Mouse (Mus musculus) cerebellum, adult 2 months (tissue): ENCODE results near the gene Mindy2. TPM values are rescaled to one million over a fixed set of nuclear protein-coding genes. Genes with fewer than 3 reads are reported as not detected.

Experiments
- DNase-seq, 2 experiments: peaks; one replicate each; pipeline ENCODE4 v3.0.0; 2021
- H3K27ac ChIP-seq: fragments of 200-500 bp; 2 replicates; pipeline ENCODE4 v1.5.1; 2012; ENCODE audit warnings: low read length, control low read depth, inconsistent platforms; ENCODE audit not compliant: insufficient read depth
- H3K27me3 ChIP-seq: fragments of 200-500 bp; 2 replicates; pipeline ENCODE4 v1.6.1; 2012; ENCODE audit warnings: inconsistent platforms, mild to moderate bottlenecking, low read length, moderate library complexity; ENCODE audit not compliant: control insufficient read depth, insufficient read depth
- H3K4me1 ChIP-seq: fragments of 200-500 bp; 2 replicates; pipeline ENCODE4 v1.6.1; 2011; ENCODE audit warnings: low read length; ENCODE audit not compliant: control insufficient read depth, insufficient read depth
- H3K4me3 ChIP-seq: fragments of 200-500 bp; replicated peaks from 2 replicates; pipeline ENCODE3; 2011; ENCODE audit warnings: mild to moderate bottlenecking, low read depth, low read length, control low read depth; ENCODE audit not compliant: insufficient read depth
- CTCF ChIP-seq: fragments of 200-500 bp; IDR thresholded peaks from 2 replicates; pipeline ENCODE4 v1.5.1; 2011; ENCODE audit warnings: low read depth, mild to moderate bottlenecking, control low read depth, low read length, moderate library complexity, borderline replicate concordance; ENCODE audit not compliant: insufficient read depth
- POLR2A ChIP-seq: fragments of 200-500 bp; IDR thresholded peaks from 2 replicates; pipeline ENCODE4 v1.6.1; 2011; ENCODE audit warnings: low read length, control low read depth, borderline replicate concordance; ENCODE audit not compliant: insufficient read depth
- WGBS: fragments of 180-500 bp; shearing (Covaris S2); methylation state at CpG from one replicate; pipeline ENCODE4 v1.1.7; 2018; 5-methylcytosine and 5-hydroxymethylcytosine counted together
- polyA plus RNA-seq: library from polyadenylated mRNA; depleted of rRNA; stranded (reverse); fragments of >200 nt; gene quantifications from 2 replicates; pipeline ENCODE4 v1.2.3, GENCODE M21; 2012

The Mindy2 gene
- polyA plus RNA-seq, 1 experiment = 58.4 TPM

GRCm38 (mm10) chr9:70689926-70690325, 33.0 kb upstream of the Mindy2 start:
- WGBS = 62% methylated on average over 3 of the region's 3 CpGs
- Histone ChIP-seq H3K4me3 (no peak overlapping the region), H3K27ac (no peak overlapping the region), H3K4me1 (peaks cover 9% of the 10 kb centered on the region), H3K27me3 (no peaks in the 10 kb centered on the region)
- DNase-seq = no peak
- no peak for TF ChIP-seq POLR2A
- no peak for TF ChIP-seq CTCF

DNA sequence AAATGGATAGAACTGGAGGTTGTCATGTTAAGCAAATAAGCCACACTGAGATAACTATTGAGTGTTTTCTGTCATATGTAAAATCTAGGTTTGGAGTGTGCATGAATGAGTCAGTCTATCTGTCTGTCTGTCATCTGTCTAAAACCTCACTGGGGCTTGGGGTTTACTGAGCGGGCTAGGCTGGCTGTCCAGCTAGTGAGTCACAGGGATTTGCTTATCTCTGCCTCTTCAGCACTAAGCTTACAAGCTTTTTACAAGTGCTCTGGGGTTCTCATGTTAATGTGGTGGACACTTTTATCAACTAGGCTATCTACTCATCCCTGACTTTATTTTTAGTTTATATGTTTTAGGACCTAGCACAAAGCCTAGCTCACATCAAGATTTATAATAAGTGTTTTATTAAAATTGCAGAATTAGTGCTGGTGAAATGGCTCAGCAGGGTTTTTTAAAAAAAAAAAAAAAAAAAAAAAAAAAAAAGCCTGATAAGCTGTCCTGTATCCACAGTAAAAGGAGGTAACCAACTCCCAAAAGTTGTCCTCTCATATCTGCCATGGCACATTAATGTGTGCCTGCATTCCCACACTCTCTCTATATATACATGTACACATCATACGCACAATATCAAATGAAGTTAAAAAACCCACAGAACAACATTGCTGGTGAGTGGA, 31.5 kb upstream of the Mindy2 start:
- no peak for DNase-seq
- Histone ChIP-seq H3K4me3 (no peak overlapping the region), H3K27me3 (no peaks in the 10 kb centered on the region), H3K4me1 (peaks cover 9% of the 10 kb centered on the region), H3K27ac (no peak overlapping the region)
- TF ChIP-seq CTCF (no peak), POLR2A (no peak)
- WGBS = 70% methylated on average over 2 of the region's 2 CpGs

- TF ChIP-seq POLR2A = no peak
- TF ChIP-seq CTCF = no peak
- 43% methylated on average over 1 of the region's 1 CpGs for WGBS
- Histone ChIP-seq H3K4me3 (peak overlapping the region; percentile 15), H3K27me3 (no peaks in the 10 kb centered on the region), H3K27ac (no peak overlapping the region), H3K4me1 (peaks cover 3% of the 10 kb centered on the region; the same call in 1 of the 2 replicates)
- no peak for DNase-seq
Observed at GRCm38 (mm10) chr9:70682202-70682601, 25.2 kb upstream of the Mindy2 start.

DNA sequence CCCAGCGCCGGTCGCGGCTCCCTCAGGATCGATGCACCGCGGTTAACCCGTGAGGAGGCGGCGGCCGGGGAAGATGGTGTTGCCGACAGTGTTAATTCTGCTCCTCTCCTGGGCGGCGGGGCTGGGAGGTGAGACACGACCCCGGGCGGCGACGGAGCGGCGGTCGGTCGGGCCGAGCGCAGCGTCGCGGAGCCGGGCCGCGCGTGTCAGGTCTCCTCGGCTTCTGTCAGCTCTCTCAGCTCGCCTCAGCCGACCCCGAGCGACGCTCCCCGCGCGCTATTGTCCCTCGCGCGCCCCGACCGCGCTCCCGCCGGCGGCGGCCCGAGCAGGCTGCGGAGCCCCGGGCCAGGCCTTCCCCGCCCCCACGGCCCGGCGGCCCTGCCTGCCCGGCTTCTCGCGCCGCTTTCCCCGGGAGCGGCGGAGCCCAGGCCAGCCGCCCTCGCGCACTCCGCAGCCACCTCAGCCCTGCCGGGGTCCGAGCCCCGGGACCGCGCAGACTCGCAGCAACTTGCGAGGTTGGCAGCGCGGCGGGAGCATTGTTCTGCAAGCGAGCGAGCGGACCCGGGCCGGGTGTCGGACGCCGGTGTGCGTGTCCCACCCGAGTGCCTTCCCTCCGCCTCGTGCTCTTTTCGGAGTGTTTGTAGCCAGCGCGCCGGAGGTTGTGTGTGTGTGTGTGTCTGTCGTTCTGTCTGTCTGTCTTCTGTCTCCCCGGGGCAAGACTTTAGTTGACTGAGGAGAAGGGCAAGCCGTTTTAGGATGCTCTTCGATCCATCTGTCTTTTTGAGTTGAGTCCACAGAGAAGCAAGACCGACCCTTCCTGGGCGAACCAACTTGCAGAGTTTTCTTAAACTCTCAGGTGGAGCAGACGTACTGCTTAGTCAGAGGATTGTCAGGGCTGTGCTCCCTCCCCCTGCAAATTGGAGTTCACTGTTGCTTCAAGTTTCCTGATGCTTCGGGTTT, 22.4 kb upstream of the Mindy2 start:
- WGBS = under 1% methylated on average over 89 of the region's 103 CpGs
- Histone ChIP-seq H3K4me1 (no peaks in the 10 kb centered on the region; the same call in 1 of the 2 replicates), H3K4me3 (peak overlapping the region; percentile 85), H3K27me3 (no peaks in the 10 kb centered on the region), H3K27ac (peak overlapping the region; percentile 93)
- peak; percentile 64 to 71 for DNase-seq
- no peak for TF ChIP-seq CTCF
- TF ChIP-seq POLR2A = no peak

DNA sequence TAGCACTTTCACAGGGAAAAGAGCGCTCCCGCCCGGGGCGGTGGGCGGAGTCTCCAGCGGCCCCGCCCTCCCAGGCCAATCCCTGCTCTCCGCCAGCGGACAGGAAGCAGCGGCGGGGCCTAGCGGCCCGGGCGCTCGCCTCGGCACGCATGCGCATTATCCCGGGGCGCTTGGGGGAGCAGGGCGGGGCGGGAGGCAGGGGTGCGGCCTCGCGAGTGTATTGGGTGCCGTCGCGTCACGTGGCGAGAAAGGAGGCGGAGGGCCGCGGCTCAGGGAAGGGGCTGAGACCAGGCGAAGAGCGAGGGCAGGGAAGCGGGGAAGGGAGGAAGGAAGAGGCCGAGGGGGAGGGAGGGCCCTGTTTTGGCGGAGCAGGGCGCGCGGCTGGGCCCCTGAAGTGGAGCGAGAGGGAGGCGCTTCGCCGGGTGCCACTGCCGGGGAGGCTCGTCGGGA, 21.7 kb upstream of the Mindy2 start, which contains the start of gene Adam10:
Gene Adam10 (plus strand): TSS at position 316 of the 450 bp plus-strand sequence.
- peak within 1 kb of the TSS; percentile 93 for H3K27ac ChIP-seq
- peak; percentile 70 for TF ChIP-seq POLR2A
- TF ChIP-seq CTCF = no peak
- peak; percentile 98 to 99 for DNase-seq
- peak within 1 kb of the TSS; percentile 85 for H3K4me3 ChIP-seq
- WGBS = under 1% methylated on average over 47 of the region's 48 CpGs
- no peaks in the 10 kb centered on the region for H3K27me3 ChIP-seq
- H3K4me1 ChIP-seq = no peaks in the 10 kb centered on the region; the same call in 1 of the 2 replicates

DNA sequence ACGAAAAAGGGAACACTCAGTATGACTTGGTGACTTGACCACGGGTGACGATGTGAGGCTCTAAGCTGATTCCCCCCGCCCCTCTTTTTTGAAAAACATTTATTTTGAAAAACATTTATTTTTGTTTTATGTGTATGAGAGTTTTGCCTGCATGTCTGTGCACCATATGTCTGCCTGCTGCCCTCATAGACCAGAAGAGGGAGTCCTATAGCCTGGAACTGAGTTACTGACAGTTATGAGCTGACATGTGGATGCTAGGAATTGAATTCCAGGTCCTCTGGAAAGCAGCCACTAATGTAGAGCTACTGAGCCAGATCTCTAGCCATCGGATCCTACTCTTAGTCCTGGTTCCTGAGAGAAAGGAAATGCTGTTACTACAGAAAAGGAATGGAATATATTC, 19.0 kb upstream of the Mindy2 start:
- Histone ChIP-seq H3K27ac (no peak overlapping the region), H3K4me3 (no peak overlapping the region), H3K27me3 (no peaks in the 10 kb centered on the region), H3K4me1 (no peaks in the 10 kb centered on the region; the same call in 1 of the 2 replicates)
- DNase-seq = no peak
- TF ChIP-seq CTCF (no peak), POLR2A (no peak)
- 85% methylated on average over 5 of the region's 5 CpGs for WGBS

- H3K27me3 ChIP-seq = no peaks in the 10 kb centered on the region
- H3K27ac ChIP-seq = no peak overlapping the region
- H3K4me3 ChIP-seq = no peak overlapping the region
- DNase-seq = no peak
- no peak for TF ChIP-seq CTCF
- no peaks in the 10 kb centered on the region; the same call in 1 of the 2 replicates for H3K4me1 ChIP-seq
- WGBS = 85% methylated on average over 4 of the region's 4 CpGs
Observed at GRCm38 (mm10) chr9:70675117-70675516, 18.1 kb upstream of the Mindy2 start.
